Mouse (Mus musculus) heart, embryonic 13.5 days (tissue): ENCODE data around the gene Iqgap1. TPM values are rescaled to one million over a fixed set of nuclear protein-coding genes. Genes with fewer than 3 reads are reported as not detected.
"Not testable (repeated sequence)": the region's sequence is repeated elsewhere in the genome, so short reads cannot be mapped to it uniquely, and the experiment has no call there.

Experiments
- ATAC-seq: fragments of 200-750 bp; cut with Nextera tagmentation; 2 replicates; pipeline ENCODE4 v1.8.0; 2017; ENCODE audit warnings: moderate TSS enrichment; ENCODE audit not compliant: insufficient number of reproducible peaks, low FRiP score, low TSS enrichment; ENCODE audit errors: extremely low read depth
- H3K27ac ChIP-seq: fragments of 300-500 bp; sonication (generic); replicated peaks from 2 replicates; pipeline ENCODE4 v1.5.1; 2015; ENCODE audit warnings: moderate library complexity, mild to moderate bottlenecking, inconsistent platforms
- H3K27me3 ChIP-seq: fragments of 300-500 bp; sonication (generic); replicated peaks from 2 replicates; pipeline ENCODE4 v1.6.1; 2015; ENCODE audit warnings: mild to moderate bottlenecking, inconsistent platforms
- H3K36me3 ChIP-seq: fragments of 300-500 bp; sonication (generic); 2 replicates; pipeline ENCODE4 v1.6.1; 2015; ENCODE audit warnings: mild to moderate bottlenecking, inconsistent platforms
- H3K4me1 ChIP-seq: fragments of 300-500 bp; sonication (generic); 2 replicates; pipeline ENCODE4 v1.6.1; 2015; ENCODE audit warnings: inconsistent platforms
- H3K4me2 ChIP-seq: fragments of 300-500 bp; sonication (generic); 2 replicates; pipeline ENCODE4 v1.6.1; 2015; ENCODE audit warnings: inconsistent platforms, mild to moderate bottlenecking, moderate library complexity
- H3K4me3 ChIP-seq: fragments of 300-500 bp; sonication (generic); 2 replicates; pipeline ENCODE4 v1.5.1; 2015; ENCODE audit warnings: moderate library complexity, mild to moderate bottlenecking, inconsistent platforms
- H3K9ac ChIP-seq: fragments of 300-500 bp; sonication (generic); 2 replicates; pipeline ENCODE4 v1.6.1; 2015; ENCODE audit warnings: inconsistent platforms, mild to moderate bottlenecking, moderate library complexity
- H3K9me3 ChIP-seq: fragments of 300-500 bp; sonication (generic); 2 replicates; pipeline ENCODE4 v1.6.1; 2016; ENCODE audit warnings: inconsistent platforms
- WGBS: fragments of 180-500 bp; shearing (Covaris S2); methylation state at CpG from one replicate; pipeline ENCODE4 v1.1.7; 2015; ENCODE audit warnings: mixed read lengths; 5-methylcytosine and 5-hydroxymethylcytosine counted together
- polyA plus RNA-seq: library from polyadenylated mRNA; unstranded; fragments of >200 nt; fragmentation: Nextera tagmentation; extraction: Ambion mirVana; gene quantifications from 2 replicates; pipeline ENCODE4 v1.2.1, GENCODE M21; 2015

Gene Iqgap1
- polyA plus RNA-seq, 1 experiment from 2014 or later = 28.9 TPM

GRCm38 (mm10) chr7:80763864-80764437, 61.8 kb downstream of the Iqgap1 start:
- peaks cover 72% of the 10 kb centered on the region for H3K4me1 ChIP-seq
- no peak overlapping the region for H3K4me3 ChIP-seq
- H3K27me3 ChIP-seq = no peaks in the 10 kb centered on the region
- 51% methylated on average over 7 of the region's 7 CpGs for WGBS
- H3K27ac ChIP-seq = peak overlapping the region; percentile 86
- peak overlapping the region; percentile 33; the same call in 1 of the 2 replicates for H3K9ac ChIP-seq
- peaks cover 57% of the 10 kb centered on the region for H3K36me3 ChIP-seq
- H3K4me2 ChIP-seq = peak overlapping the region; percentile 19; the same call in 1 of the 2 replicates
- H3K9me3 ChIP-seq = no peaks in the 10 kb centered on the region
- ATAC-seq = peak; percentile 62; the same call in 1 of the 2 replicates

- H3K4me1 ChIP-seq = peaks cover 60% of the 10 kb centered on the region
- no peaks in the 10 kb centered on the region for H3K27me3 ChIP-seq
- no peak overlapping the region for H3K9ac ChIP-seq
- H3K36me3 ChIP-seq = peaks cover 67% of the 10 kb centered on the region
- no peaks in the 10 kb centered on the region for H3K9me3 ChIP-seq
- H3K4me2 ChIP-seq = no peak overlapping the region
- no peak overlapping the region for H3K4me3 ChIP-seq
- WGBS = 71% methylated on average over 8 of the region's 8 CpGs
- peak overlapping the region; percentile 6; the same call in 1 of the 2 replicates for H3K27ac ChIP-seq
- ATAC-seq = no peak
Observed at GRCm38 (mm10) chr7:80762297-80762696, 63.5 kb downstream of the Iqgap1 start.

- H3K36me3 ChIP-seq = peaks cover 93% of the 10 kb centered on the region
- no peaks in the 10 kb centered on the region for H3K9me3 ChIP-seq
- no peak for ATAC-seq
- peaks cover 11% of the 10 kb centered on the region for H3K4me1 ChIP-seq
- H3K4me2 ChIP-seq = no peak overlapping the region
- WGBS = 87% methylated on average over 2 of the region's 2 CpGs
- no peaks in the 10 kb centered on the region for H3K27me3 ChIP-seq
- peak overlapping the region; percentile 56 for H3K27ac ChIP-seq
- peak overlapping the region; percentile 30; the same call in 1 of the 2 replicates for H3K9ac ChIP-seq
- H3K4me3 ChIP-seq = no peak overlapping the region
Observed at GRCm38 (mm10) chr7:80754086-80754485, 71.7 kb downstream of the Iqgap1 start.

GRCm38 (mm10) chr7:80753613-80754012, 72.2 kb downstream of the Iqgap1 start:
- WGBS = 71% methylated on average over 2 of the region's 2 CpGs
- ATAC-seq = no peak
- H3K9me3 ChIP-seq = no peaks in the 10 kb centered on the region
- peaks cover 11% of the 10 kb centered on the region for H3K4me1 ChIP-seq
- H3K27ac ChIP-seq = peak overlapping the region; percentile 56
- H3K4me2 ChIP-seq = no peak overlapping the region
- H3K36me3 ChIP-seq = peaks cover 93% of the 10 kb centered on the region
- H3K27me3 ChIP-seq = no peaks in the 10 kb centered on the region
- no peak overlapping the region for H3K9ac ChIP-seq
- no peak overlapping the region for H3K4me3 ChIP-seq

GRCm38 (mm10) chr7:80749624-80750023, 76.2 kb downstream of the Iqgap1 start:
- Histone ChIP-seq H3K27me3 (no peaks in the 10 kb centered on the region), H3K27ac (no peak overlapping the region), H3K9ac (no peak overlapping the region), H3K36me3 (peaks cover 84% of the 10 kb centered on the region), H3K4me1 (peaks cover 42% of the 10 kb centered on the region), H3K4me3 (no peak overlapping the region), H3K9me3 (no peaks in the 10 kb centered on the region), H3K4me2 (no peak overlapping the region)
- no peak for ATAC-seq
- 68% methylated on average over 6 of the region's 6 CpGs for WGBS

GRCm38 (mm10) chr7:80749109-80749508, 76.7 kb downstream of the Iqgap1 start:
- not testable (repeated sequence) for H3K9ac ChIP-seq, ATAC-seq
- 96% methylated on average over 10 of the region's 10 CpGs for WGBS

GRCm38 (mm10) chr7:80747371-80747770, 78.4 kb downstream of the Iqgap1 start:
- H3K4me3 ChIP-seq = no peak overlapping the region
- no peak for ATAC-seq
- WGBS = 60% methylated on average over 7 of the region's 7 CpGs
- H3K4me1 ChIP-seq = peaks cover 49% of the 10 kb centered on the region
- H3K9ac ChIP-seq = peak overlapping the region; percentile 72
- H3K9me3 ChIP-seq = no peaks in the 10 kb centered on the region
- H3K27ac ChIP-seq = peak overlapping the region; percentile 83
- H3K36me3 ChIP-seq = peaks cover 86% of the 10 kb centered on the region
- H3K27me3 ChIP-seq = no peaks in the 10 kb centered on the region
- no peak overlapping the region for H3K4me2 ChIP-seq

More at GRCm38 (mm10) chr7:80749109-80749508, 76.7 kb downstream of the Iqgap1 start:
- not testable (repeated sequence) for H3K27ac ChIP-seq, H3K4me3 ChIP-seq, H3K9me3 ChIP-seq, H3K27me3 ChIP-seq, H3K4me2 ChIP-seq
- Histone ChIP-seq H3K36me3 (peaks cover 86% of the 10 kb centered on the region), H3K4me1 (peaks cover 46% of the 10 kb centered on the region)

GRCm38 (mm10) chr7:80746166-80746761, 79.5 kb downstream of the Iqgap1 start:
- Histone ChIP-seq H3K36me3 (peaks cover 86% of the 10 kb centered on the region), H3K9ac (peak overlapping the region; percentile 72), H3K4me2 (peak overlapping the region; percentile 6; the same call in 1 of the 2 replicates), H3K27me3 (no peaks in the 10 kb centered on the region), H3K4me3 (no peak overlapping the region), H3K9me3 (no peaks in the 10 kb centered on the region), H3K4me1 (peaks cover 49% of the 10 kb centered on the region), H3K27ac (peak overlapping the region; percentile 83)
- ATAC-seq = no peak
- WGBS = 25% methylated on average over 5 of the region's 5 CpGs

- Histone ChIP-seq H3K4me3 (no peak overlapping the region), H3K27me3 (no peaks in the 10 kb centered on the region), H3K36me3 (peaks cover 82% of the 10 kb centered on the region), H3K27ac (peak overlapping the region; percentile 83), H3K9ac (peak overlapping the region; percentile 72), H3K9me3 (no peaks in the 10 kb centered on the region), H3K4me2 (peak overlapping the region; percentile 6), H3K4me1 (peaks cover 49% of the 10 kb centered on the region)
- ATAC-seq = no peak
- 8% methylated on average over 3 of the region's 3 CpGs for WGBS
Observed at GRCm38 (mm10) chr7:80745746-80746145, 80.0 kb downstream of the Iqgap1 start.

- Histone ChIP-seq H3K9ac (peak overlapping the region; percentile 72), H3K4me3 (no peak overlapping the region), H3K27me3 (no peaks in the 10 kb centered on the region), H3K4me1 (peaks cover 49% of the 10 kb centered on the region), H3K9me3 (no peaks in the 10 kb centered on the region), H3K36me3 (peaks cover 77% of the 10 kb centered on the region), H3K4me2 (peak overlapping the region; percentile 6), H3K27ac (peak overlapping the region; percentile 83)
- WGBS = 21% methylated on average over 9 of the region's 9 CpGs
- ATAC-seq = no peak
Observed at GRCm38 (mm10) chr7:80745250-80745649, 80.5 kb downstream of the Iqgap1 start.

- peak overlapping the region; percentile 83 for H3K27ac ChIP-seq
Observed at GRCm38 (mm10) chr7:80743920-80744630, 81.7 kb downstream of the Iqgap1 start.

More at GRCm38 (mm10) chr7:80743920-80744630, 81.7 kb downstream of the Iqgap1 start:
- H3K36me3 ChIP-seq = peaks cover 76% of the 10 kb centered on the region
- no peak overlapping the region for H3K4me2 ChIP-seq
- H3K9ac ChIP-seq = no peak overlapping the region
- H3K27me3 ChIP-seq = no peaks in the 10 kb centered on the region
- no peak overlapping the region for H3K4me3 ChIP-seq
- WGBS = 61% methylated on average over 9 of the region's 9 CpGs
- ATAC-seq = no peak
- peaks cover 49% of the 10 kb centered on the region for H3K4me1 ChIP-seq
- no peaks in the 10 kb centered on the region for H3K9me3 ChIP-seq
